Mouse (Mus musculus) MEL (cell line): ENCODE measurements at regions not wholly inside any gene's neighbourhood (a gene's known extent, or its start where the extent isn't known, plus 50 kb on each side); places are given as distances from the start of the nearest gene placed in this dataset.

Experiments used
- DNase-seq: peaks from one replicate; pipeline ENCODE4 v3.0.0; 2011; ENCODE audit warnings: low read depth, low spot score
- H3K27ac ChIP-seq: 2 replicates; pipeline ENCODE4 v1.5.1; 2012; ENCODE audit warnings: low read depth, mild to moderate bottlenecking, control low read depth, low read length, moderate library complexity; ENCODE audit not compliant: control insufficient read depth
- H3K27me3 ChIP-seq, 2 experiments: fragments of 150-350 bp in 1 of 2; sonication (generic) in 1 of 2; 2 replicates each; pipeline ENCODE4 v1.6.1; 2012; ENCODE audit warnings: low read length in 2 of 2, mild to moderate bottlenecking in 2 of 2, improper control_type of control experiment in 1 of 2, moderate library complexity in 1 of 2; ENCODE audit not compliant: insufficient read depth in 2 of 2, control insufficient read depth in 1 of 2
- H3K36me3 ChIP-seq, 2 experiments: 2 replicates each; pipeline ENCODE4 v1.6.1; 2012 to 2014; ENCODE audit warnings: low read length in 2 of 2, improper control_type of control experiment in 1 of 2, inconsistent platforms in 1 of 2, mild to moderate bottlenecking in 1 of 2; ENCODE audit not compliant: insufficient read depth in 2 of 2, control insufficient read depth in 1 of 2
- H3K4me1 ChIP-seq, 2 experiments: fragments of 150-350 bp in 1 of 2; sonication (generic) in 1 of 2; 2 replicates each; pipeline ENCODE4 v1.6.1; 2012; ENCODE audit warnings: low read length in 2 of 2, improper control_type of control experiment in 1 of 2, mild to moderate bottlenecking in 1 of 2; ENCODE audit not compliant: insufficient read depth in 2 of 2, control insufficient read depth in 1 of 2
- H3K4me3 ChIP-seq, 2 experiments: fragments of 150-350 bp in 1 of 2; sonication (generic) in 1 of 2; 2 replicates each; pipeline ENCODE4 v1.5.1; 2012; ENCODE audit warnings: low read depth in 2 of 2, low read length in 2 of 2, mild to moderate bottlenecking in 2 of 2, moderate library complexity in 2 of 2, control low read depth in 1 of 2, improper control_type of control experiment in 1 of 2; ENCODE audit not compliant: control insufficient read depth in 1 of 2, insufficient read depth in 1 of 2
- H3K79me2 ChIP-seq: 2 replicates; pipeline ENCODE4 v1.6.1; 2012; ENCODE audit warnings: mild to moderate bottlenecking, low read length, moderate library complexity; ENCODE audit not compliant: control insufficient read depth, poor library complexity, insufficient read depth
- H3K9ac ChIP-seq: 2 replicates; pipeline ENCODE4 v1.6.1; 2012; ENCODE audit warnings: low read depth, mild to moderate bottlenecking, control low read depth, low read length, moderate library complexity; ENCODE audit not compliant: control insufficient read depth, poor library complexity, severe bottlenecking
- H3K9me3 ChIP-seq: fragments of 150-350 bp; sonication (generic); replicated peaks from 2 replicates; pipeline ENCODE4 v1.6.1; 2012; ENCODE audit warnings: mild to moderate bottlenecking, low read length, improper control_type of control experiment, moderate library complexity; ENCODE audit not compliant: insufficient read depth
- BHLHE40 ChIP-seq: IDR thresholded peaks from 2 replicates; pipeline ENCODE4 v1.6.1; 2012; ENCODE audit warnings: low read depth, mild to moderate bottlenecking, inconsistent platforms, low read length, improper control_type of control experiment, borderline replicate concordance
- ELF1 ChIP-seq: IDR thresholded peaks from 2 replicates; pipeline ENCODE4 v1.6.1; 2014; ENCODE audit warnings: low read depth, mild to moderate bottlenecking, inconsistent platforms, low read length, improper control_type of control experiment, moderate library complexity
- ETS1 ChIP-seq: IDR thresholded peaks from 2 replicates; pipeline ENCODE4 v1.6.1; 2012; ENCODE audit warnings: low read depth, mild to moderate bottlenecking, inconsistent platforms, low read length, improper control_type of control experiment, moderate library complexity
- HCFC1 ChIP-seq: IDR thresholded peaks from 2 replicates; pipeline ENCODE4 v1.6.1; 2012; ENCODE audit warnings: low read depth, mild to moderate bottlenecking, inconsistent platforms, low read length, improper control_type of control experiment, moderate library complexity
- KAT2A ChIP-seq: conservative IDR thresholded peaks from 2 replicates; pipeline ENCODE4 v1.6.1; 2012; ENCODE audit warnings: low read depth, low read length, improper control_type of control experiment, inconsistent platforms
- MAX ChIP-seq: IDR thresholded peaks from 2 replicates; pipeline ENCODE4 v1.6.1; 2011; ENCODE audit warnings: low read length, improper control_type of control experiment
- POLR2AphosphoS2 ChIP-seq: IDR thresholded peaks from 2 replicates; pipeline ENCODE4 v1.6.1; 2011; ENCODE audit warnings: low read length, improper control_type of control experiment
- RAD21 ChIP-seq: IDR thresholded peaks from 2 replicates; pipeline ENCODE4 v1.6.1; 2011; ENCODE audit warnings: mild to moderate bottlenecking, low read depth, low read length, improper control_type of control experiment
- SIN3A ChIP-seq: IDR thresholded peaks from 2 replicates; pipeline ENCODE4 v1.6.1; 2012; ENCODE audit warnings: low read length, improper control_type of control experiment, inconsistent platforms
- TCF12 ChIP-seq: IDR thresholded peaks from 2 replicates; pipeline ENCODE4 v1.6.1; 2014; ENCODE audit warnings: low read depth, mild to moderate bottlenecking, inconsistent platforms, low read length, improper control_type of control experiment, moderate library complexity
- UBTF ChIP-seq: IDR thresholded peaks from 2 replicates; pipeline ENCODE4 v1.6.1; 2012; ENCODE audit warnings: low read depth, mild to moderate bottlenecking, inconsistent platforms, low read length, improper control_type of control experiment, moderate library complexity, borderline replicate concordance; ENCODE audit not compliant: insufficient read depth
- USF1 ChIP-seq: IDR thresholded peaks from 2 replicates; pipeline ENCODE4 v1.6.1; 2014; ENCODE audit warnings: low read depth, mild to moderate bottlenecking, inconsistent platforms, low read length, improper control_type of control experiment, moderate library complexity
- USF2 ChIP-seq, 2 experiments: IDR thresholded peaks; 2 replicates each; pipeline ENCODE4 v1.6.1; 2011 to 2012; ENCODE audit warnings: improper control_type of control experiment in 2 of 2, low read length in 2 of 2, borderline replicate concordance in 1 of 2, inconsistent platforms in 1 of 2, low read depth in 1 of 2, mild to moderate bottlenecking in 1 of 2; ENCODE audit not compliant: insufficient read depth in 1 of 2
- ZMIZ1 ChIP-seq: IDR thresholded peaks from 2 replicates; pipeline ENCODE4 v1.6.1; 2012; ENCODE audit warnings: low read depth, mild to moderate bottlenecking, inconsistent platforms, low read length, improper control_type of control experiment, moderate library complexity

DNA sequence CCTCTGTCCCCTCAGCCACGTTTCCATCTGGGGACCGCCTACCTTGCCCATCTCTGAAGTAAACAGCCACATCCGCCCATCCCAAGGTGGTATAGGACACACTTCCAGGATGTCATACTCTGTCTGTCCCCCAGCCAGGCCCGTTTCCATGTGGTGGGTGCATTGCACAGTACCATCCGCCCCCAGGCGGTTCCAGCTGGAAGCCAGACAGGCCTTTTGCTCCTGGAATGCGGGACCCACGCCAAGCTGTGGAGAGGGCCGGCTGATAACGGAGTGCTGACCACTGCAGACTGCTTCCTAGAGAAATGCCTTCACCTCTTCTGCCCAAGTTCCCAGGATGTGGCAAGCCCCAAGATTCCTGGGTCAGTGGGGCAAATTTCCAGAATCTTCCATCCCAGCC is 65.1 kb upstream of the Ptpn1 start:
- H3K4me1 ChIP-seq: no peaks in the 10 kb centered on the region
- no peak overlapping the region for H3K9ac ChIP-seq
- no peak overlapping the region for H3K27ac ChIP-seq
- no peaks in the 10 kb centered on the region for H3K79me2 ChIP-seq
- no peaks in the 10 kb centered on the region for H3K36me3 ChIP-seq
- H3K4me3 ChIP-seq: no peak overlapping the region
- DNase-seq: no peak
- H3K27me3 ChIP-seq: peaks cover 0 to 2% of the 10 kb centered on the region in 2 experiments; a peak in 3 of 4 replicates
- no peaks in the 10 kb centered on the region for H3K9me3 ChIP-seq
- no peak for TF ChIP-seq KAT2A
- no peak for TF ChIP-seq ETS1
- TF ChIP-seq ELF1: no peak
- TF ChIP-seq RAD21: no peak
- TF ChIP-seq UBTF: no peak
- no peak for TF ChIP-seq HCFC1

- no peak overlapping the region for H3K4me3 ChIP-seq
- H3K27ac ChIP-seq: no peak overlapping the region
- no peaks in the 10 kb centered on the region for H3K36me3 ChIP-seq
- no peaks in the 10 kb centered on the region for H3K9me3 ChIP-seq
- no peak for TF ChIP-seq USF2 (IDR thresholded peaks at IDR 0.05; ENCODE audit: borderline replicate concordance in 1 of 2, insufficient read depth in 1 of 2, low read depth in 1 of 2, low read length in 2 of 2)
- no peak for TF ChIP-seq ZMIZ1
- no peak for TF ChIP-seq USF1
- TF ChIP-seq BHLHE40: no peak
- TF ChIP-seq TCF12: no peak
- peaks cover 0 to 2% of the 10 kb centered on the region in 2 experiments; a peak in 2 of 4 replicates for H3K27me3 ChIP-seq
- DNase-seq: no peak
- no peak overlapping the region for H3K9ac ChIP-seq
- no peaks in the 10 kb centered on the region for H3K4me1 ChIP-seq
- H3K79me2 ChIP-seq: no peaks in the 10 kb centered on the region
These were observed 66.3 kb upstream of the Ptpn1 start for GRCm38 (mm10) chr2:167865525-167865924.

DNA sequence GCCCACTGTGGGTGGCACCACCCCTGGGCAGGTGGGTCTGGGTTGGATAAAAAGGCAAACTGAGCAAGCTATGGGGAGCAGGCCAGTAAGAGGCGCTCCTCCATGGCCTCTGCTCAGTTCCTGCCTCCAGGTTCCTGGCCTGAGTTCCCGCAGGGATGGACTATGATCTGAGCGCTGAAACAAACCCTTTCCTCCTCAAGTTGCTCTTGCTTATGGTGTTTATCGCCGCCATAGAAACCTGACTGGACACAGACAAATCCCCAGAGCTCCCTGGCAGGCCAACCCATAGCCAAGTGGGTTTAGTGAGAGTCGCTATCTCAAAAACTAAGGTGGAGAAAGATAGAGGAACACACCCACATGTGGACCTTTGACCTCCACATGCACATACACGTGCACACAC is 67.2 kb upstream of the Ptpn1 start:
- no peak overlapping the region for H3K9ac ChIP-seq
- H3K4me1 ChIP-seq: no peaks in the 10 kb centered on the region
- no peaks in the 10 kb centered on the region for H3K9me3 ChIP-seq
- no peak for DNase-seq
- no peak overlapping the region for H3K4me3 ChIP-seq
- H3K27ac ChIP-seq: no peak overlapping the region
- no peaks in the 10 kb centered on the region for H3K79me2 ChIP-seq
- no peaks in the 10 kb centered on the region for H3K36me3 ChIP-seq
- peaks cover 0 to 4% of the 10 kb centered on the region in 2 experiments; a peak in 2 of 4 replicates for H3K27me3 ChIP-seq
- no peak for TF ChIP-seq POLR2AphosphoS2
- no peak for TF ChIP-seq MAX
- TF ChIP-seq SIN3A: no peak
- no peak for TF ChIP-seq ETS1
